Comparison of ENCODE assay signal across 6 mouse cellular contexts in genomic region chr7:63644002-63644401, GRCm38 (mm10).
ATAC-seq and TF ChIP-seq lines count a peak whose summit lies in the region.
"Had no signal": no experiment of that assay in that cellular context is flagged by ENCODE, and none has a peak within 500 bp of the region (broad histone marks: within the 10 kb centered on the region; RNA-seq: fewer than 3 reads in every experiment).

No protein-coding gene starts in this region.

- H3K4me2 ChIP-seq in myocyte (ENCODE audit: low read depth): no peak overlapping the region

- TF ChIP-seq POLR2A in myocyte (IDR thresholded peaks at IDR 0.05; ENCODE audit: insufficient read length, low read depth): no peak

- no peak for ATAC-seq in erythroid progenitor cell, adult 5-6 weeks (replicated peaks; ENCODE audit: low FRiP score, poor library complexity, severe bottlenecking)
- ATAC-seq: activated CD4-positive, CD25-positive, alpha-beta regulatory T cell, adult 4 months; CD4-positive, CD25-positive, alpha-beta regulatory T cell, adult 4 months; Patski had no signal

- no peak overlapping the region for H3ac ChIP-seq in myocyte (ENCODE audit: control insufficient read depth, insufficient read length)

- no peaks in the 10 kb centered on the region for H3K79me2 ChIP-seq in myocyte (ENCODE audit: control insufficient read depth, insufficient read depth)

- no peaks in the 10 kb centered on the region for H3K27me3 ChIP-seq in myocyte (ENCODE audit: control insufficient read depth, insufficient read depth, insufficient read length)
- H3K27me3 ChIP-seq: Patski had no signal

- H3K4me3 ChIP-seq in myocyte: no peak overlapping the region

- H3K36me3 ChIP-seq in myocyte (ENCODE audit: control insufficient read depth, insufficient read depth): no peaks in the 10 kb centered on the region
- H3K36me3 ChIP-seq: G1E had no signal

TF ChIP-seq in myocyte, 11 proteins besides CTCF, POLR2A, EP300 and RAD21:
- TF ChIP-seq USF1 (IDR thresholded peaks at IDR 0.05; ENCODE audit: low read depth) (no peak), REST (IDR thresholded peaks at IDR 0.05; ENCODE audit: insufficient read depth, insufficient read length) (no peak), TCF12 (IDR thresholded peaks at IDR 0.05; ENCODE audit: insufficient read depth, poor library complexity, severe bottlenecking) (no peak), MYOD1 (IDR thresholded peaks at IDR 0.05; ENCODE audit: control insufficient read depth in 1 of 3, insufficient read length in 2 of 3, low read depth in 2 of 3) (peak in 2 of 3 experiments; percentile 47 to 51), POLR2AphosphoS2 (IDR thresholded peaks at IDR 0.05; ENCODE audit: insufficient read length, low read depth) (no peak), SRF (IDR thresholded peaks at IDR 0.05; ENCODE audit: control insufficient read depth, insufficient read length, low read depth) (no peak), E2F4 (IDR thresholded peaks at IDR 0.05; ENCODE audit: insufficient read depth) (no peak), MYOG (IDR thresholded peaks at IDR 0.05; ENCODE audit: control insufficient read depth in 1 of 3, insufficient read depth in 1 of 3, insufficient read length in 2 of 3, low read depth in 2 of 3) (no peak), MAX (IDR thresholded peaks at IDR 0.05; ENCODE audit: low read depth) (no peak), TCF3 (IDR thresholded peaks at IDR 0.05; ENCODE audit: insufficient read length, low read depth) (no peak), CEBPB (IDR thresholded peaks at IDR 0.05; ENCODE audit: insufficient read depth, poor library complexity, severe bottlenecking) (peak; percentile 65; the same call in 1 of the 2 replicates)
